Mouse (Mus musculus) kidney, adult 2 months (tissue): Measurements from ENCODE around the gene Fosl1.
A peak's percentile ranks its signal among the peaks of the same experiment; 100 is the strongest.

Experiments used
- CTCF ChIP-seq: fragments of 200-500 bp; conservative IDR thresholded peaks from 2 replicates; pipeline ENCODE4 v1.5.1; 2011; ENCODE audit warnings: low read depth, mild to moderate bottlenecking, control low read depth, low read length, moderate library complexity, mixed read lengths; ENCODE audit not compliant: insufficient read depth, insufficient read length
- POLR2A ChIP-seq: fragments of 200-500 bp; IDR thresholded peaks from one replicate; pipeline ENCODE4 v1.6.1; 2011; ENCODE audit warnings: low read depth, low read length, control low read depth

GRCm38 (mm10) chr19:5487768-5488550 is 40.6 kb downstream of the Fosl1 start, which contains the start of gene Mus81:
- TF ChIP-seq CTCF, result peak; percentile 85
- peak; percentile 36 for TF ChIP-seq POLR2A
